Mouse (Mus musculus): ENCODE measurements around the gene Ttc33. TPM values are rescaled to one million over a fixed set of nuclear protein-coding genes. Genes with fewer than 3 reads are reported as not detected.

Ttc33 gene
- total RNA-seq (2015) (21.6 and 23.1 TPM in 2 replicates), total RNA-seq (2017) (34.1 and 38.5 TPM in 2 replicates)

- peak; percentile 68 for ATAC-seq (ENCODE audit: poor library complexity, severe bottlenecking)
These were observed at the start of gene Ttc33 for GRCm38 (mm10) chr15:5185366-5186292. Gene Ttc33 (plus strand): TSS chr15:5185525.

- no peak for ATAC-seq (ENCODE audit: poor library complexity, severe bottlenecking)
These were observed 47.1 kb upstream of the Ttc33 start for GRCm38 (mm10) chr15:5138021-5138856.

DNA sequence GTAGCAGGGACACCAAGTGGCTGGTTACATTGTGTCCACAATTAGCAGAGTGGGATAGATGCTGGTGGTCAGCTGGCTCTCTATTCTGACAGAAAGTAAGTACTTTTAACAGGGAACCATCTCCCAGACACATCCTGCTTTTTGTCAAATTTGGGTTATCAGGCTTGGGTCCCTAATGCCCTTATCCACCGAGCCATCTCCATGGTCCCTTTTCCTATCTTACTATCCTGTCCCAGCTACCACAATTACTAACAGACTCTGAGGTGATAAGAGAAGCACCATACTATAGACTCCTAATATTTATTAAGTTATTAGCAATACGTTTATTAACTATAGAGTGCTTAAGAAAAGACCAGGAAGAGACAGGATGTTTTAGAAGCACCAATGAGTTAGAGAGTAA, 46.0 kb upstream of the Ttc33 start:
- ATAC-seq (ENCODE audit: poor library complexity, severe bottlenecking) = no peak

DNA sequence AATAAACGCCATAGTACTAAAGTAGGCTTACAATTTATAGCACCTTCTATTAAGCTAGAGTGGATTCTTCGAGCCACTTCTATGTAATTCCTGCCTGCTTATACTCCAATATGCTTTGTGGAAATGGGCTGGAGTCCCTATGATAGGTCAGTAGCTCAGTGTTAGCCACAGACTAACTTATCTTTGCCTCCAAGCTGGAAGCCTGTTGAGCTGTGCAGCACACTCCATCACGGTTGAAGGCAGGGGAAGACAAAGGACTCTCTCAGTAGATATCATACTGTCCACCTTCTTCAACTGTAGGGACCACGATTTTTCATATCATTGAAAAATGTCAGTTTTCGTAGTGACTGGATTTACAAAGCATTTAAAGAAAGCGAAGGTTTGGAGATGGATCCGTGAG, 45.5 kb upstream of the Ttc33 start:
- ATAC-seq (ENCODE audit: poor library complexity, severe bottlenecking) = no peak

DNA sequence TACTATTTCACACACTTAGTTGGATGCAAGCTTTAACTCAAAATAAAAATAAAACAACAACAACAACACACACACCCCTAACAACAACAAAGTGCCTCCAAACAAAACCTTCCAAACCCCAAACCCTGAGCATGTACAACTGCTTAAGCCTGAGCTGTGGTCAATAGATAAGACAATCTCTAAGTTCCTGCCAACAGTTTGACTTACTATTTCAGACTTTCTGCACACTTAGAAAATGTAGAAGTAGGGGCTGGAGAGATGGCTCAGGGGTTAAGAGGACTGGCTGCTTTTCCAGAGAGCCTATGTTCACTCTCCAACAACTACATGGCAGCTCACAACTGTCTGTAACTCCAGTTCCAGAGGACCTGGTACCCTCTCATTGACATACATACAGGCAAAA, 45.0 kb upstream of the Ttc33 start:
- no peak for ATAC-seq (ENCODE audit: poor library complexity, severe bottlenecking)

- no peak for ATAC-seq (ENCODE audit: poor library complexity, severe bottlenecking)
These were observed 43.3 kb upstream of the Ttc33 start for GRCm38 (mm10) chr15:5142047-5142446.

DNA sequence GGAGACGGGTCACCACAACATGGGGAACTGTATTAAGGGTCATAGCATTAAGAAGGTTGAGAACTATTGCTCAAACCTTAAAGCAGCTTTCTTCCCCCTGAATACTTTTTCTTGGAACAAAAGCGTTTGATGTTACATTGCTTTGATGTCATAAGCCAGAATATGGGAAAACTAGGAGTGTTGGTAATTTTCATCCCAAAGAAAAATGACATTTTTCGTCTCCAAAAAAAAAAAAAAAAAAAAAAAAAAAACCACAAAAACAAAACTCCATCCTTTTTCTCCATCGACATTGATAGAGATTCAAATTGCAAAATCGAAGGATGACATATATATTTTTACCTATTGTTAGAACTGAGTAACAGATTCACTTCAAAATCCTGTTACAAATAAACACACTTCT, 42.6 kb upstream of the Ttc33 start:
- ATAC-seq (ENCODE audit: poor library complexity, severe bottlenecking) = no peak

- peak; percentile 88 for ATAC-seq (ENCODE audit: poor library complexity, severe bottlenecking)
These were observed 41.8 kb upstream of the Ttc33 start, which contains the start of gene Prkaa1 for GRCm38 (mm10) chr15:5143361-5144020. Gene Prkaa1 (plus strand): TSS chr15:5143861.

GRCm38 (mm10) chr15:5144021-5144778, 41.1 kb upstream of the Ttc33 start:
- no peak for ATAC-seq (ENCODE audit: poor library complexity, severe bottlenecking)

DNA sequence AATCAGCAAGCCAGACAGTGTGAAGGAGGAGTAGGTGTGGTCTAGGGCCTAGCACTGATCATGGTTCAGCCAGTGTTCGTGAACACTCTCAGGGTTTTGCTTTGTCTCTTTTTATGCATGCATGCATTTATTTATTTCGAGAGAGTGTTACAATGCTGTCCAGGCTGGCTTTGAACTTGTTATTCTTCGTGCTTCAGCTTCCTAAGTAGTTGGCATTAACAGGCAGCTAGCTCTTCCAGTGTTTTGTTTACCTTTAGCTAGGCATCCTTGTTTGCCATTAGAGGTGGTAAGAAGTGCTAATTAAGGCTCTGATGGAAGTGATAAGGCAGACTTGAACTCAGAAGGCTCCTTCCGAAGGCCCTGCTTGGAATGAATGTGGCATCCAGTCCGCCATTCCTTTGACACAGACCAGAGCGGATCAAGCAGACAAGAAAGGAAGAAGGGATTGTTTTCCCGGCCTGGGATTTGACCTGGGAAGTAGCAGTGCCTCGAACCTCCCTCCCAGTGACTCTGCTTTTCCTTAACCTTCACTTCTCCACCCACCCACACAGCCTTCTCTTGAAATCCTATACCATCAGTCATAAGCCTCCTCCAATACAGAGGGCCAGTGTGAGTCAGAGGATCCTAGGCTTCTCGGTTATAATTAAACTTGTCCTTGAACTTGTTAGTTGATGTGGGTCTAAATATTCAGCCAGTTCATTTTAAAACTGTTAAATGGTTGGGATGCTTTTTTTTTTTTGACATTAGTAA, 40.0 kb upstream of the Ttc33 start:
- no peak for ATAC-seq (ENCODE audit: poor library complexity, severe bottlenecking)

DNA sequence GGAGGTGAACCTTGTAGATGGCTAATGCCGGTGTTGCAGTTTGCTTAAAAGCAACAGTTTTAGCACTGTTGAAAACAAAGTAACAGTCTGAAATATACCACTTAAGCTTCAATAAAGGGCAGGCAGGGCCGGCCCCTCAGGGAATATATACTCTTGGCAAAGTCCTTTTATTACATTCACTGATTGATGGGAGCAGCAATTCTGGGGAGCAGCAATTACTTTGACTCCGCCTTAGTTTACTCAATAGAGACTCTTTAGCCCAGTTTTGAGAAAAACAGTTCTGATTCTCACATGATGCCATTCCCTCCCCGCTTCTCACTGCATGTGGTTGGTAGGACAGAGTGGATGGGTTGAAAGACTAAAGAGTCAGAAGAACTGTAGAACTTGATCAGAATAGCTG, 36.1 kb upstream of the Ttc33 start:
- no peak for ATAC-seq (ENCODE audit: poor library complexity, severe bottlenecking)

GRCm38 (mm10) chr15:5152171-5152570, 33.2 kb upstream of the Ttc33 start:
- ATAC-seq (ENCODE audit: poor library complexity, severe bottlenecking) = no peak

DNA sequence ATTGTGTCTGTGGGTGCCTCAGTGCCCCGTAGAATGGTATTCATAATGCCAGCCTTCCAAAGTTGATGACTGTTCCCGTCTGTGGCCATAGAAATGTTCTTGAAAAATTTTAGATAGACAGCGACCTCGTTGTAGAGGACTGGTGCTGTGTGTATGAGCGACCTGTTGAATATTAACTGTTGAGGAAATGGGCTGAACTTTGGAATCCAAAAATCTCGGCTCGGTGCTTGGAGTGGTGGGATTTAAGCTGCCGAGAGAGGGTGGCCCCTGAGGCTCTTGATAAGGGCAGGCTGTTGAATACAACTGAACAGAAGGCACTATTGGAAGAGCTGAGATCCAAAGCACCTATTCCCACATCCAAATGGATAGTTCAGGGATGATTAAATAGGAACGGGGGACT, 30.7 kb upstream of the Ttc33 start:
- no peak for ATAC-seq (ENCODE audit: poor library complexity, severe bottlenecking)

GRCm38 (mm10) chr15:5155093-5155492, 30.2 kb upstream of the Ttc33 start:
- ATAC-seq (ENCODE audit: poor library complexity, severe bottlenecking) = no peak

- no peak for ATAC-seq (ENCODE audit: poor library complexity, severe bottlenecking)
These were observed 29.0 kb upstream of the Ttc33 start for GRCm38 (mm10) chr15:5156355-5156754.

- no peak for ATAC-seq (ENCODE audit: poor library complexity, severe bottlenecking)
These were observed 27.9 kb upstream of the Ttc33 start for GRCm38 (mm10) chr15:5157386-5157785.

DNA sequence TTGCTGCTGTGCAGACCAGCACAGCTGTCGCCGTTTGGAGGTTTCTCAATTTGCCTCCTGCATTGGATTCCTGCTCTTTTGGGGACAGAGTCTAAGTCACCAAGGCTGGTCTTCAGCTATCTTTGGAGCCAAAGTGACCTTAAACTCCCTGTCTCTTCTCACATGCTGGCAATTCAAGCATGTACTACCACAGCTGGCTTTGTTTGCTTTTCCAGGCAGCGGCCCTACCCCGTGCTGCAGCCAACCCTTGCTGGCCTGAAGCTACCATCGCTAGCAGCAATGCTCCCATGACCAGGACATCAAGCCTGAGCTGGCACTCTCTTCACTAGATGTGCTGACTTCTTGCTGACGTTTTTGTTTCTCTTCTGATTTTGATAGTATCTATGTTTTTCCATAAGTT, 26.5 kb upstream of the Ttc33 start:
- no peak for ATAC-seq (ENCODE audit: poor library complexity, severe bottlenecking)

GRCm38 (mm10) chr15:5165121-5165773, 20.1 kb upstream of the Ttc33 start:
- no peak for ATAC-seq (ENCODE audit: poor library complexity, severe bottlenecking)

DNA sequence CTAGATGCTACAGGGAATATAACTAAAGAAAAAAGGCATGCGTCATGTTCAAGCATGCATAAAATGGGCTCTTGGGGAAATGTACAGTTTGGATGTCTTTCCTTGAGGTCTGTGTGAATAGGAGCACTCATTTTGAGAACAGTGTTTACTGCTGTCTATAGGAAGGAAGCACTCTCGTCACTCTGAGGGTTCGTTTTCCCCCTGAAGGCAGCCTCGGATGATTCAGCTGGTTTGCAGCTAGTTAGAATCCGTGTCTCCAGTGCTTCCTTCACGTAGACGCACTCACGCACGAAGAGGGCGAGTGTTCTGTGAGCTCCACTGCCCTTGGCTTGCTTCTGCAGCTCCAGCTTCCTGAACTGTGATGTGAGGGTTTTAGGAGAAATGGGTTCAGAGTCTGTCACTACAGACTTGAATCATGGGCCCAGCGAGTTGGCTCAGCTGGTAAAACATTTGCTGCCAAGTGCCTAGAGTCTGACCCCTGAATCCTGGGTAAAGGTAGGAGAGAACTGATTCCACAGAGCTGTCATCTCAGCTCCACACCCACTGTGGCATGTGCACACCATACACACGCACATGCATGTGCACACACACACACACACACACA, 12.0 kb upstream of the Ttc33 start:
- no peak for ATAC-seq (ENCODE audit: poor library complexity, severe bottlenecking)

All from megakaryocyte, adult 5-6 weeks (primary cell).